Mouse (Mus musculus) cerebellum, adult 11 months (tissue): Measurements from ENCODE around the gene Eid1.

ENCODE experiments used
- DNase-seq: peaks from one replicate; pipeline ENCODE4 v3.0.0; 2022

The Eid1 gene

GRCm38 (mm10) chr2:125672957-125673631, at the start of gene Eid1:
Eid1 (plus strand) TSS chr2:125673095.
- DNase-seq = peak; percentile 85

GRCm38 (mm10) chr2:125623211-125623610, 49.7 kb upstream of the Eid1 start:
- no peak for DNase-seq

DNA sequence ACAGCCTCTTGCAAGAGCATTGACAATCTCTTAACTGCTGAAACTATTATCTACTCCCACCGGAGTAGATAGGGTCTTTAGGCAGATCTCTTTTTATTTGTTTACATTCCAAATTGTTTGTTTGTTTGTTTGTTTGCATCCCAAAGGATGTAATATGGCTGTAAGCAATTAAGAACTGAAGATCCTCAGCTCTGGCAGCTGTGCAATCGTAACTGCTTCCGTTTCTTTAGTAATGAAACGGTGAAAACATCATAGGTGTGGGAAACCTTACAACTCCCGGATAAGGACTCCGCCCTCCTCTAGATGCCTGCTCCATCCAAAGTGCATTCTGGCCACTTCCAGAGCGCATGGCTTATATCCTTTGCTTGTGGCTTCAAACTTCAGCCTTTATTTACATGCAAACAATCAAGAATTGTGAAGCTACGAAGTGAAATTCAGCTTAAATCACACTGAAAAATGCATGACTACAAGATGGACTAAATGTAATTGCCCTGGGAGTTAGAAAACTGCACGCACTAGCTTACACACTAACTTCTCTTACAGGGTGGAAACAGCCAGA, 48.7 kb upstream of the Eid1 start:
- DNase-seq = no peak

- peak; percentile 97 for DNase-seq
These were observed 48.0 kb upstream of the Eid1 start, which contains the start of gene Cep152 for GRCm38 (mm10) chr2:125624837-125625351. Cep152 (minus strand) TSS chr2:125625113.

DNA sequence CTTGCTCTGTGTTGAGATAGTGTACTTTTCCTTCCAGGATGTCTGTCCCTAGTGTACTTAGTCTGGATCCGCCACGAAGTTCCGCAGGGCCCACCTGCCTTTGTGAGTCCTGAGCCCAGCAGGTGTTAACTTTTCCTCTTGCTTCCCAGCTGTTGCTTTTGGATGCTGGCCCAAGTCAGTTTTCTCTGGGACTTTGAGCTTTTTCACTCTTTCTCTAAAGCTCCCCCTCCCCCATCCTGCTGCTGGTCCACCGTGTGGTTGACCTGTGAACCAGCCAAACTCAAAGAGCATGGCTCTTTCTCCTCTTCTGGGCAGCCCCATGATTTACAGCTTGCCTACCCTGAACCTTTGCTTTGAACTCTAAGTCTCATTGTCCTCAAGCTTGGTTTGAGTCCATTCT, 46.4 kb upstream of the Eid1 start:
- DNase-seq = peak; percentile 11

- no peak for DNase-seq
These were observed 44.4 kb upstream of the Eid1 start for GRCm38 (mm10) chr2:125628487-125628886.

DNA sequence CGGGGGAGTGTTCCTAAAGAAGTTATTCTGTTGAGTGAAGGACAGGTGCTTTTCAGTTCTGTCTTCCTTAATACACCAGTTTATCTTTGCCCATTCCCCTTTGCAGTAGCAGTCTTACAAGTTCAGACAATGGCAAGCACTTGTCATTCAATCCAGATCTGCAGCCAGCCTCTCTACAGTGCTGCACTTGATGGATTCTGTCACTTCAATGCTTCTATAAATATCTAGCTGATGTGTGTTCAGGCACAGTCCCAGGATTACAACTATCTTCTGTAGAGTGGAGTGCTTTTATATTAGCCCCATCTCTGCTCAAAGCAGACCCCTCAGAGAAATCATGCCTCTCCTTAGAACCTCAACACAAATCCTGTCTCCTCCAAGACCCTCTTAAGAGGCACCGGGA, 42.9 kb upstream of the Eid1 start:
- DNase-seq = no peak

DNA sequence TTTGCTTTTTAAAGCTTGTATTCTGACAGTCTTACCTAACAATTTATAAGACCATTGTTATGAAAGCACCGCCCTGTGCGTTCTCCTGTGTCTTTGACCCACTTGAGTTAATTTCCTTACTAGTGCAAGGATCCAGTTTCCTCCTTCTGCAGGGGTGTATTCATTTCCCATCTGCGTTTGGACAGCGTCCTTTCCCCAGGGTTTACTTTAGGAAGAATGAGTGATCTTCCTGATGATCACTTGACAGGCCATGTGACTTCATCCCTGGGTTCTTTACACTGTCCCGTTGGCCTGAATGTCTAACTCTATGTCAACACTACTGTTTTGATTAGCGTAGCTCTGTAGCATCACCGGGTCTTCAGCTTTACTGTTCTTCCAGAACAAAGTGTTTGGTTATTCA, 35.6 kb upstream of the Eid1 start:
- no peak for DNase-seq

DNA sequence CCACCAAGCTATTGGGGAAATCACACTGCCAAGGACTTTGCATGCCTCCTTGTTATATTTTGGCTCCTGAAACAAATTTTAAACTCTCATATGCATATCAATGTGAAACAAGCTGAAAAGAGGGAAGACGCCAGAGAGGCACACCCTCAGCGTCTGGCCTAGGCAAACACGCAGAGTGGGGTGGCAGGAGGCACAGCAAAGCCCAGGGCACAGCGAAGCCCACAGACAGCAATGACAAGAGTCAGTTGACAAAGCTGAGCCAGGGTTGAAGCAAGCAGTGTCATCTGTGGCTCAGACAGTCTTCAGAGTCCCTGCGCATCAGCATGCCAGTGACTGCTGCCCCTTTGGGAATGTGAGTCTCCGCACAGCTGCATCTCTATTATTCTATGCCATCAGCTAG, 28.0 kb upstream of the Eid1 start:
- no peak for DNase-seq

DNA sequence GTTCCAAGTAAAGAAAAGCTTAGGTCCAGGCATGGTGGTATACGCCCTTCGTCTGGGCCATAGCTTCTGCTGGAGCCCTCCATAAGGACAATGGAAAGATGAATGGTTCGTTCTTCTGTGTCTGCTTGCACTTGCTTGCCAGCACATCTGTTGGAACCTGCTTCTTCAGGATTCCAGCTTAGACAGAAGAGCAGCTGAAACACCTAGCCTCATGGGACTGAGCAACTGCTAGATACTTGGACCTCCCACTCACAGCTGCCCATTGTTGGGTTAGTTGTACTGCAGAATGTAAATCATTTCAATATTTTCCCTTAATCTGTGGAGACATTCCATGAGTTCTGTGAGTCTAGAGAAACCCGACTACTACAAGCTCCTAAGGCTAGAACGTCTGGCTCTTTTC, 22.9 kb upstream of the Eid1 start:
- DNase-seq = no peak

GRCm38 (mm10) chr2:125650742-125651352, 22.0 kb upstream of the Eid1 start:
- no peak for DNase-seq

DNA sequence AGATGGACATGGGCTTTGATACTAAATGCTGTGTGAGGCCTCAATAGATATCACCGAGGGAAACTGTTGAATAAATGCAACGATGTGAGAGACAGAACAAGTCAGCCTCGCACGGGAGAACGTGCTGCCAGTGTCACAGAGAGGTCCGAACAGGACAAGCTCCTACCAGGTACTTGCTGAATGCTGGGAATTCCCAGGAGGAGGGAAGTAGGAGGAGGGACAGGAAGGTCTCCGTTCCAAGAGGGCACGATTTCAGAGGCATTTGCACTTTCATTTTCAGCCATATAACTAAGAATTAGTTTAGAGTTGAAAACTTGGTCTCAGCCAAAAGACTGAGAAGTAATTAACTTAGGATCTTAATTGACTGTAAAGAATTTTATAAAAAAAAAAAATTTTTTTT, 21.3 kb upstream of the Eid1 start:
- DNase-seq = no peak

DNA sequence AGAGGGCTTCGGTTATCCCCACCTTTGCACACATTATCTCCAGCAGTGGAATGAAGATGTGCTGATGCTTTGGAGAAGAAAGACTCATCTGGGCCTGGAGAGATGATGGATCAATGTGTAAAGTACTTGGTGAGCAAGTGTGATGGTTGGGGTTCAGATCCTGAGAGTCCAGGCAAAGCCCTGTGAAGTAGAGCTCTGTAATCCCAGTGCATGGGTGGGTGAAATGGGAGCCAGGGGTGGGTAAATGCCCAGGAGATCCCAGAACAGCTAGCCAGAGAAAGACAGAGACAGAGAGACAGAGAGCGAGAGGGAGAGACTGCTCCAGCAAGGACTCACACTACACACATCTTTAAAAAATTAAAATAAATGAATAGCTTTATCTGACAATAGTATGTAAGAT, 19.6 kb upstream of the Eid1 start:
- no peak for DNase-seq

DNA sequence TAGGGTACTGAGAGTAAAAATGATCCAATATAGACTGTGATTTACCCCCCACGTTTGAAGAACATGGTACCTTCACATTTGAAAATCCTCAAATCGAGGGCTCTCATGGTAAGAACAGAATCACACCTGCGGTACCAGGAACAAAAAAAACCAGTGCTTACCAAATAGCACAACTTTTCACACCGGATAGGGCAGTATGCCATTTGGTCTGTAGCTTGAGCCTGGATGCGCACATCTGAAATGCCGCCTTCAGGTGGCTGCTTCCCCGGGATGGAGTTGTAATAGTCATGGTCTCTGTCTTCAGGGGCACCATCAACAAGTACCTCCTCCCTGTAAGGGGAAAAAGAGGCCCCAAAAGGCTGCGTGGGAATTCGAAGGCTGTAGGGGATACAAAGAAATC, 17.5 kb upstream of the Eid1 start:
- no peak for DNase-seq

- DNase-seq = peak; percentile 55
These were observed 12.9 kb upstream of the Eid1 start for GRCm38 (mm10) chr2:125659823-125660536.

- peak; percentile 13 for DNase-seq
These were observed 12.3 kb upstream of the Eid1 start for GRCm38 (mm10) chr2:125660537-125661130.

DNA sequence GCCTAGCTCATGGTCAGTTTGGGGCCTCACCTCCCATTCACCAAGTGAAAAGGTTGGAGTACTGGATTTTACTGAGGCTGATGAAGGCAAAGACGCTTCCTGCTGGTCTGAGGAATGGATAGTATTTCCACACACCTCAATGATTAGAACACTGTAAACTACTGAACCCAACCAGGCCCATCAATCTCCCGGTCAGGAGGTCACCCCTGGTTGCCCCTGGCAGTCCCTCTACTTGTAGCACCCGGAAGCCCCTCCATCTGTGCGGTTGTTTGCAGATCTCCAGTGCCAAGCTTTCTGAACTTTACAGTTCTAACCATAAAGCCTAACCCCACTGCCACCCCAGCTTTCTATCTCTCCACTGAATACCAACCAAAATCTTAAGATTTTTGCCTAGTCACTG, 11.7 kb upstream of the Eid1 start:
- no peak for DNase-seq

GRCm38 (mm10) chr2:125662517-125662916, 10.4 kb upstream of the Eid1 start:
- no peak for DNase-seq

- no peak for DNase-seq
These were observed 7.7 kb upstream of the Eid1 start for GRCm38 (mm10) chr2:125665213-125665612.

DNA sequence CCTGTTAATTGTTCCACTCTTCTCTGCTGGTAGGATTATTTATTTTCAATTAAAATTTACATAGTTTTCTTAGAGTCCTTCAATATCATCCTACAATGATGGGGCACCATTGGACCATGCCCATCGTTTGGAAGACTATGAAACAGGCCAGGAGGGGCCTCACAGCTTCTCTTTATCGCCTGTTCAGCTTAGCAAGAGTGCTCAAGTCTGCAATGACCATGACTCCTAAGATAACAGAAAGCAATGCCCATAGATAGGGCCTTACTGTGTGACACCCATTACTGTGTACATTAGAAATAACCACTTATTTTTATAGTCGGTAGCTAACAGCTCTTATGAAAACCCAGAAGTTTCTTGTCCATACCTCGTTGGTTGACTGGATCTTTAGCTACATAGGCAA, 7.0 kb upstream of the Eid1 start:
- DNase-seq = no peak

DNA sequence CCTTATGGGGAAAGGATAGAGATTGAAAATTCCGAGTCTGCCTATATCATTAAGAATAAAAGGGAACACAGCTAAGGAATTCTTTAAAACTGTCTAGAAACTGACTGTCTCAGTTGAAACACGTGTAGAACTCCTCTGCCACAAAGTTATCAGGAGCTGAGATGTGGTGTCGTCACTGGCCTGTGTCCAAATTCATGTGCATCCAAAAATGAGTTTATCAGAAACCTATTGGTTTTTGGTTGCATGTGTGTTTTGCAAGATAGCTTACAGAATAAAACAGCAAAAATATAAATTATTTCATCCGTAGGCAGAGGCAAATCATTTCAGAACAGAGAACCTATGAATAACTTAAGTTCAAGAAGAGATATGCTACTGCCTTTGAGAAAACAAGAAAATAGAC, 6.2 kb upstream of the Eid1 start:
- no peak for DNase-seq

GRCm38 (mm10) chr2:125667184-125667583, 5.7 kb upstream of the Eid1 start:
- no peak for DNase-seq

DNA sequence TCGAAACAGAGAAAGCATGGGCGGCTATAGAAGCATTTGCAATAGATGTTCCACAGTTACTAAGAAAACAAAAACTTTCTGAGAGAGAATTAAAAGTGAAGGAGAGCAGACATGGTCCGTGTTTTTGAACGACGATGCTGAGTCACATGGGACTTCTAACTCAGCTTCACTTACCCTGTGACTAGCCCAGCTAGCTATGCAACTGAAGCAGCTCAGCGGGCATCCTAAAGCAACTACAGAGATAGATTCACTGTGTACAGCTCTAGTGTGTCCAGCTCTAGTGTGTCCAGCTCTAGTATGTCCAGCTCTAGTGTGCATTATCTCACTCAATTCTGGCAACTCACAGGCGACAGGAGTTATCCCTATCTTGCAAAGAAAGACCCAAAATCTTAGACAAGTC, 5.2 kb upstream of the Eid1 start:
- no peak for DNase-seq
